Mouse (Mus musculus) midbrain, embryonic 10.5 days (tissue): ENCODE results near the gene Dmrta2. TPM values are rescaled to one million over a fixed set of nuclear protein-coding genes. Genes with fewer than 3 reads are reported as not detected.
A peak's percentile ranks its signal among the peaks of the same experiment; 100 is the strongest.

Source experiments
- DNase-seq: peaks from one replicate; pipeline ENCODE4 v3.0.0-alpha.2; 2017; ENCODE audit warnings: low spot score
- H3K27ac ChIP-seq: fragments of 300-500 bp; sonication (generic); replicated peaks from 2 replicates; pipeline ENCODE4 v1.5.1; 2016; ENCODE audit warnings: mild to moderate bottlenecking
- H3K27me3 ChIP-seq: fragments of 300-500 bp; sonication (generic); 2 replicates; pipeline ENCODE4 v1.6.1; 2016; ENCODE audit warnings: low read depth, mild to moderate bottlenecking; ENCODE audit not compliant: poor library complexity, severe bottlenecking
- H3K36me3 ChIP-seq: fragments of 300-500 bp; sonication (generic); 2 replicates; pipeline ENCODE4 v1.6.1; 2016; ENCODE audit warnings: mild to moderate bottlenecking, moderate library complexity
- H3K4me1 ChIP-seq: fragments of 300-500 bp; sonication (generic); 2 replicates; pipeline ENCODE4 v1.6.1; 2016
- H3K4me3 ChIP-seq: fragments of 300-500 bp; sonication (generic); 2 replicates; pipeline ENCODE4 v1.5.1; 2016; ENCODE audit warnings: mild to moderate bottlenecking, moderate library complexity
- H3K9me3 ChIP-seq: fragments of 300-500 bp; sonication (generic); replicated peaks from 2 replicates; pipeline ENCODE4 v1.6.1; 2016; ENCODE audit warnings: mild to moderate bottlenecking
- WGBS: fragments of 180-500 bp; shearing (Covaris S2); methylation state at CpG from one replicate; pipeline ENCODE4 v1.1.7; 2016; 5-methylcytosine and 5-hydroxymethylcytosine counted together
- polyA plus RNA-seq: library from polyadenylated mRNA; unstranded; fragments of >200 nt; fragmentation: Nextera tagmentation; extraction: Ambion mirVana; gene quantifications from 2 replicates; pipeline ENCODE4 v1.2.1, GENCODE M21; 2016

Dmrta2 gene
- polyA plus RNA-seq, 1 experiment from 2014 or later, result 2.4 TPM

DNA sequence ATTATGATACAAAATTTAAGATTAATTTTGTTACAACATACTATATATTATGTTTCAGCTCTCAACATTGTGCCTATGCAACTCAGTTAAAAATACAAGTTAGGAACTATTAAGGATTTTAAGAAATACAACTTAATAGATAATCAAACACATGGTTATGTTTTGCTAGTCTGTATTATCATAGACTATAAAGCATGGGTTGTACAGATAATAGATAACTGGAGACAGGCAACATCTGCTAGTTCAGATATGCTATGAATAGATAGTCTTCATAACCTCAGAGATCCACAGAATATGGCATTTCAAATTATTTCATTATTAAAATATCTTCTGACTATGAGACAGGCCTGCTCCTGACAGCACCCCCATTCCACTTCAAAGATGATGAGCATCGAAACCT, 28.2 kb downstream of the Dmrta2 start:
- WGBS, result 93% methylated on average over 1 of the region's 1 CpGs
- H3K27me3 ChIP-seq, result no peaks in the 10 kb centered on the region
- no peak overlapping the region for H3K4me3 ChIP-seq
- H3K4me1 ChIP-seq, result no peaks in the 10 kb centered on the region
- no peak overlapping the region for H3K27ac ChIP-seq
- DNase-seq, result no peak
- no peaks in the 10 kb centered on the region for H3K9me3 ChIP-seq
- no peaks in the 10 kb centered on the region for H3K36me3 ChIP-seq

GRCm38 (mm10) chr4:110019145-110019544, 41.3 kb downstream of the Dmrta2 start:
- Histone ChIP-seq H3K4me3 (no peak overlapping the region), H3K9me3 (no peaks in the 10 kb centered on the region), H3K4me1 (peaks cover 18% of the 10 kb centered on the region), H3K27me3 (peaks cover 51% of the 10 kb centered on the region), H3K36me3 (no peaks in the 10 kb centered on the region), H3K27ac (no peak overlapping the region)
- DNase-seq, result peak; percentile 31
- WGBS, result 45% methylated on average over 9 of the region's 9 CpGs

GRCm38 (mm10) chr4:110020255-110020654, 42.4 kb downstream of the Dmrta2 start:
- Histone ChIP-seq H3K9me3 (no peaks in the 10 kb centered on the region), H3K27me3 (peaks cover 51% of the 10 kb centered on the region), H3K4me3 (peak overlapping the region; percentile 32), H3K27ac (peak overlapping the region; percentile 53; the same call in 1 of the 2 replicates), H3K36me3 (no peaks in the 10 kb centered on the region), H3K4me1 (peaks cover 18% of the 10 kb centered on the region)
- 16% methylated on average over 12 of the region's 12 CpGs for WGBS
- DNase-seq, result peak; percentile 86

DNA sequence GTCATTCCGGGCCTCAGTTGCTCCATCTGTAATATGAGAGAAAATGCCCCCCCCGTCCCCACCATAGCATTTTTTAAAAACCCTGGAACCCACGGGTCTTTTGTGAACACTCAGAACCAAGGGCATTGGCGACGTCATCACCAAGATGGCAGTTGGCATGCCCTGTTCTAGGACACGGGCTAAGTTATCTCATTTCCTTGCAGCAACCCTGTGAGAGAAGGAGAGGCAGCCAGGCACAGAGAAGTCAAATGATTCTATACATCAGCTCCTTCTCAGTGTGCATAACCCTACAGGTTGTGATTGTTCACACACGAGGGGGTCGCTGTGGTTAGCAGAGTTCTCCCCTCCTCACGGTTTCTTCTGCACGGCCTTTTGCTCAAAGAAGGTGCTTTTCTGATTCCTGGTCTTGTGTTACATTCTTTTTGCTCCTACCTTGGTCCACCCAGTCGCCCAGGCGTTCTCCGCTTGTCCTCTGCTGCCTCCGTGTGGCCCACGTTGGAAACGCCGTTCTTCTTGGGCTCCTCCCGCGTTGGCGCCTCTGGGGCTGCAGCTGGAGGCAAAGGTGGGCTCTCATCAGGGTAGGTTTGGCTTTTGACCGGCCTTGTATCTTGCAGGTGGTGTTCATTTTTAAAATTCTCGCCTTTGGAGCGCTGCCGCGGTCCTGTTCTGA, 44.2 kb downstream of the Dmrta2 start:
- Histone ChIP-seq H3K36me3 (no peaks in the 10 kb centered on the region), H3K4me1 (peaks cover 18% of the 10 kb centered on the region), H3K9me3 (no peaks in the 10 kb centered on the region), H3K27me3 (peaks cover 50% of the 10 kb centered on the region), H3K27ac (no peak overlapping the region), H3K4me3 (no peak overlapping the region)
- peak; percentile 85 for DNase-seq
- WGBS, result 17% methylated on average over 25 of the region's 25 CpGs

- 58% methylated on average over 6 of the region's 6 CpGs for WGBS
- no peak overlapping the region for H3K4me3 ChIP-seq
- peaks cover 7% of the 10 kb centered on the region; the same call in 1 of the 2 replicates for H3K27me3 ChIP-seq
- no peaks in the 10 kb centered on the region for H3K36me3 ChIP-seq
- peak; percentile 45 for DNase-seq
- no peaks in the 10 kb centered on the region for H3K9me3 ChIP-seq
- H3K27ac ChIP-seq, result no peak overlapping the region
- no peaks in the 10 kb centered on the region for H3K4me1 ChIP-seq
Measured at GRCm38 (mm10) chr4:110028461-110029188, 50.8 kb downstream of the Dmrta2 start.

GRCm38 (mm10) chr4:110029446-110029845, 51.6 kb downstream of the Dmrta2 start:
- H3K4me3 ChIP-seq, result no peak overlapping the region
- H3K9me3 ChIP-seq, result no peaks in the 10 kb centered on the region
- H3K27me3 ChIP-seq, result peaks cover 7% of the 10 kb centered on the region; the same call in 1 of the 2 replicates
- DNase-seq, result no peak
- 81% methylated on average over 1 of the region's 1 CpGs for WGBS
- no peaks in the 10 kb centered on the region for H3K36me3 ChIP-seq
- H3K4me1 ChIP-seq, result no peaks in the 10 kb centered on the region
- H3K27ac ChIP-seq, result no peak overlapping the region
